ENCODE assay signal across 15 mouse cellular contexts in genomic region chr19:56265149-56265548, GRCm38 (mm10). TPM values are rescaled to one million over a fixed set of nuclear protein-coding genes. Genes with fewer than 3 reads are reported as not detected.
A peak's percentile ranks its signal among the peaks of the same experiment; 100 is the strongest.
DNase-seq lines count a peak whose midpoint lies in the region; ATAC-seq and TF ChIP-seq lines count a peak whose summit lies in the region.
"Had no signal": no experiment of that assay in that cellular context is flagged by ENCODE, and none has a peak within 500 bp of the region (broad histone marks: within the 10 kb centered on the region; RNA-seq: fewer than 3 reads in every experiment).

No protein-coding gene starts in this region.

- H3K9me3 ChIP-seq in kidney, embryonic 15.5 days (replicated peaks) = no peaks in the 10 kb centered on the region
- H3K9me3 ChIP-seq in liver, postnatal 0 days (ENCODE audit: low read length) = no peaks in the 10 kb centered on the region
- H3K9me3 ChIP-seq in forebrain, embryonic 12.5 days = no peaks in the 10 kb centered on the region
- H3K9me3 ChIP-seq: embryonic facial prominence, embryonic 12.5 days; G1E had no signal

- no peak overlapping the region for H3K9ac ChIP-seq in kidney, embryonic 15.5 days
- H3K9ac ChIP-seq in liver, postnatal 0 days (replicated peaks) = no peak overlapping the region
- no peak overlapping the region for H3K9ac ChIP-seq in forebrain, embryonic 12.5 days
- H3K9ac ChIP-seq: embryonic facial prominence, embryonic 12.5 days had no signal

- DNase-seq in kidney, adult 2 months = no peak
- DNase-seq in A20 (ENCODE audit: low read depth, low spot score) = peak; percentile 68
- peak; percentile 33 for DNase-seq in liver, postnatal 0 days
- DNase-seq in retina, embryonic 14.5 days (ENCODE audit: low spot score) = no peak
- DNase-seq: right cerebral cortex, adult 18-20 months had no signal

- no peak for TF ChIP-seq POLR2A in kidney, adult 2 months (IDR thresholded peaks at IDR 0.05; ENCODE audit: low read depth, low read length)

- whole genome bisulfite sequencing in kidney, embryonic 15.5 days = 70% methylated on average over 5 of the region's 5 CpGs
- WGBS in kidney, adult 2 months = 71% methylated on average over 5 of the region's 5 CpGs
- 30% methylated on average over 5 of the region's 5 CpGs for WGBS in liver, postnatal 0 days (ENCODE audit: insufficient replicate concordance)
- 81% methylated on average over 5 of the region's 5 CpGs for WGBS in forebrain, embryonic 12.5 days

- no peaks in the 10 kb centered on the region for H3K27me3 ChIP-seq in kidney, embryonic 15.5 days
- no peaks in the 10 kb centered on the region for H3K27me3 ChIP-seq in kidney, adult 2 months (replicated peaks; ENCODE audit: control insufficient read depth, insufficient read depth, low read length)
- no peaks in the 10 kb centered on the region for H3K27me3 ChIP-seq in liver, postnatal 0 days (ENCODE audit: insufficient read depth, low read length)
- H3K27me3 ChIP-seq in forebrain, embryonic 12.5 days = peaks cover 3% of the 10 kb centered on the region; the same call in 1 of the 2 replicates
- H3K27me3 ChIP-seq: embryonic facial prominence, embryonic 12.5 days had no signal

- H3K27ac ChIP-seq in kidney, embryonic 15.5 days = peak overlapping the region; percentile 82
- no peak overlapping the region for H3K27ac ChIP-seq in kidney, adult 2 months (ENCODE audit: insufficient read depth, low read depth, low read length)
- peak overlapping the region; percentile 12; the same call in 1 of the 2 replicates for H3K27ac ChIP-seq in liver, postnatal 0 days (ENCODE audit: low read depth)
- H3K27ac ChIP-seq in forebrain, embryonic 12.5 days = no peak overlapping the region
- H3K27ac ChIP-seq: embryonic facial prominence, embryonic 12.5 days; macrophage had no signal

- H3K4me2 ChIP-seq in kidney, embryonic 15.5 days = no peak overlapping the region
- no peak overlapping the region for H3K4me2 ChIP-seq in liver, postnatal 0 days (ENCODE audit: low read depth, low read length)
- H3K4me2 ChIP-seq in forebrain, embryonic 12.5 days = no peak overlapping the region
- H3K4me2 ChIP-seq: embryonic facial prominence, embryonic 12.5 days had no signal

- peak; percentile 44; the same call in 1 of the 2 replicates for ATAC-seq in kidney, embryonic 15.5 days (replicated peaks; ENCODE audit: low FRiP score)
- peak; percentile 68 for ATAC-seq in common myeloid progenitor, adult 5-6 weeks (replicated peaks; ENCODE audit: low read depth, poor library complexity, severe bottlenecking)
- ATAC-seq in liver, postnatal 0 days = peak; percentile 43
- ATAC-seq in forebrain, embryonic 12.5 days (ENCODE audit: low FRiP score) = no peak
- ATAC-seq in frontal cortex, adult (ENCODE audit: low TSS enrichment) = no peak
- ATAC-seq: forebrain, embryonic 14.5 days had no signal

- no peak overlapping the region for H3K4me3 ChIP-seq in kidney, embryonic 15.5 days (replicated peaks)
- H3K4me3 ChIP-seq in kidney, adult 2 months (ENCODE audit: insufficient read depth, low read depth, low read length) = no peak overlapping the region
- H3K4me3 ChIP-seq in liver, postnatal 0 days (ENCODE audit: low read depth, low read length) = no peak overlapping the region
- H3K4me3 ChIP-seq in forebrain, embryonic 12.5 days (replicated peaks) = no peak overlapping the region
- H3K4me3 ChIP-seq: embryonic facial prominence, embryonic 12.5 days had no signal

- H3K36me3 ChIP-seq in kidney, embryonic 15.5 days = no peaks in the 10 kb centered on the region
- no peaks in the 10 kb centered on the region for H3K36me3 ChIP-seq in kidney, adult 2 months (ENCODE audit: control insufficient read depth, insufficient read depth, low read length)
- no peaks in the 10 kb centered on the region for H3K36me3 ChIP-seq in liver, postnatal 0 days (replicated peaks; ENCODE audit: insufficient read depth, low read length)
- H3K36me3 ChIP-seq in forebrain, embryonic 12.5 days (replicated peaks) = no peaks in the 10 kb centered on the region
- H3K36me3 ChIP-seq: embryonic facial prominence, embryonic 12.5 days; G1E had no signal

- H3K4me1 ChIP-seq in kidney, embryonic 15.5 days = peaks cover 25% of the 10 kb centered on the region
- no peaks in the 10 kb centered on the region for H3K4me1 ChIP-seq in kidney, adult 2 months (ENCODE audit: control insufficient read depth, insufficient read depth, low read length)
- peaks cover 3% of the 10 kb centered on the region; the same call in 1 of the 2 replicates for H3K4me1 ChIP-seq in liver, postnatal 0 days (ENCODE audit: insufficient read depth)
- H3K4me1 ChIP-seq in forebrain, embryonic 12.5 days = no peaks in the 10 kb centered on the region
- H3K4me1 ChIP-seq: embryonic facial prominence, embryonic 12.5 days had no signal

- TF ChIP-seq CTCF in kidney, adult 2 months (conservative IDR thresholded peaks at IDR 0.05; ENCODE audit: insufficient read depth, insufficient read length, low read depth, low read length) = no peak
- TF ChIP-seq CTCF in liver, postnatal 0 days (IDR thresholded peaks at IDR 0.05; ENCODE audit: low read depth) = no peak

- TF ChIP-seq EP300 in liver, postnatal 0 days (IDR thresholded peaks at IDR 0.05; ENCODE audit: low read depth) = no peak

RNA-seq across cellular contexts. Expression of gene Habp2, which starts 21.8 kb away (rescaled TPM):
- polyA plus RNA-seq in kidney, embryonic 15.5 days (2015; fragmentation: Nextera tagmentation; extraction: Ambion mirVana) = 30.8 and 31.2 TPM in 2 replicates
- 303 and 362 TPM in 2 replicates for polyA plus RNA-seq in kidney, adult 2 months (2012; rRNA removed)
- total RNA-seq in common myeloid progenitor, adult 5-6 weeks (2017) = not detected in 2 replicates
- polyA plus RNA-seq in liver, postnatal 0 days (2015; fragmentation: Nextera tagmentation; extraction: Ambion mirVana) = 48.4 and 49.3 TPM in 2 replicates
- not detected in 2 replicates for polyA plus RNA-seq in forebrain, embryonic 12.5 days (2016; fragmentation: Nextera tagmentation; extraction: Ambion mirVana)
- total RNA-seq: left cerebral cortex, adult 8-10 months had no signal
- polyA plus RNA-seq: embryonic facial prominence, embryonic 12.5 days; G1E; macrophage; neural tube, embryonic 11.5 days had no signal

Comparison
In these comparisons a context has a peak if more than half of its experiments do, and no peak if none do; other contexts are left out.
1. H3K27ac ChIP-seq: peak in kidney, embryonic 15.5 days (single experiment) and liver, postnatal 0 days (single experiment); none in kidney, adult 2 months (single experiment) and forebrain, embryonic 12.5 days (single experiment).
2. ATAC-seq: peak in kidney, embryonic 15.5 days (single experiment), common myeloid progenitor, adult 5-6 weeks (single experiment) and liver, postnatal 0 days (single experiment); none in forebrain, embryonic 12.5 days (single experiment) and frontal cortex, adult (single experiment).
3. DNase-seq: peak in A20 (single experiment) and liver, postnatal 0 days (single experiment); none in kidney, adult 2 months (single experiment) and retina, embryonic 14.5 days (single experiment).
4. RNA of gene Habp2, which starts 21.8 kb away (polyA plus RNA-seq): 303 to 362 TPM in kidney, adult 2 months, 48.4 to 49.3 TPM in liver, postnatal 0 days and 30.8 to 31.2 TPM in kidney, embryonic 15.5 days; not detected in forebrain, embryonic 12.5 days; every median in the first group is over 10 times any median in the second.